In genomic region chr17:63498182-63498716, GRCm38 (mm10) we compare ENCODE assay signal across 9 mouse cellular contexts. TPM values are rescaled to one million over a fixed set of nuclear protein-coding genes. Genes with fewer than 3 reads are reported as not detected.
DNase-seq lines count a peak whose midpoint lies in the region; ATAC-seq and TF ChIP-seq lines count a peak whose summit lies in the region.
"Had no signal": no experiment of that assay in that cellular context is flagged by ENCODE, and none has a peak within 500 bp of the region (broad histone marks: within the 10 kb centered on the region; RNA-seq: fewer than 3 reads in every experiment).

No protein-coding gene starts in this region.

- intact Hi-C loops in heart, adult 2 months (cut with DNase I) = loop anchor here (10.0 kb wide), 1 partner anchor 367 kb away; the partner anchor contains the start of genes A930002H24Rik and Fer
- intact Hi-C loops in heart, postnatal 14 days (cut with DNase I) = loop anchor here (5.0 kb wide), 1 partner anchor 51 kb away; no protein-coding TSS in a partner anchor
- intact Hi-C loops in left cerebral cortex, postnatal 14 days (cut with DNase I) = no loop called here

- H3K79me2 ChIP-seq in heart, adult 2 months (replicated peaks; ENCODE audit: control insufficient read depth, insufficient read depth, low read length) = peaks cover 6% of the 10 kb centered on the region

- peak overlapping the region; percentile 93 for H3K4me3 ChIP-seq in heart, adult 2 months
- H3K4me3 ChIP-seq in hindbrain, embryonic 11.5 days (ENCODE audit: low read depth, low read length) = peak overlapping the region; percentile 87
- H3K4me3 ChIP-seq in midbrain, embryonic 13.5 days (replicated peaks) = peak overlapping the region; percentile 97

- 16% methylated on average over 6 of the region's 6 CpGs for WGBS in heart, adult 2 months
- WGBS in hindbrain, embryonic 11.5 days = 24% methylated on average over 6 of the region's 6 CpGs
- WGBS in midbrain, embryonic 13.5 days = 18% methylated on average over 6 of the region's 6 CpGs

- no peaks in the 10 kb centered on the region for H3K27me3 ChIP-seq in heart, adult 2 months (ENCODE audit: control insufficient read depth, insufficient read depth, low read length)
- no peaks in the 10 kb centered on the region for H3K27me3 ChIP-seq in hindbrain, embryonic 11.5 days (ENCODE audit: control insufficient read depth, insufficient read depth, low read length)
- H3K27me3 ChIP-seq in midbrain, embryonic 13.5 days = no peaks in the 10 kb centered on the region
- H3K27me3 ChIP-seq: Patski had no signal

- H3K9me3 ChIP-seq in hindbrain, embryonic 11.5 days (ENCODE audit: control insufficient read depth, low read length) = no peaks in the 10 kb centered on the region
- H3K9me3 ChIP-seq in midbrain, embryonic 13.5 days = no peaks in the 10 kb centered on the region

- H3K27ac ChIP-seq in heart, adult 2 months = peak overlapping the region; percentile 90
- no peak overlapping the region for H3K27ac ChIP-seq in hindbrain, embryonic 11.5 days (ENCODE audit: low read depth, low read length)
- H3K27ac ChIP-seq in midbrain, embryonic 13.5 days = 0 out of 2 replicates have a peak overlapping the region, but pooled peaks have one; percentile 99

- H3K4me1 ChIP-seq in heart, adult 2 months (ENCODE audit: control insufficient read depth, insufficient read depth, low read length) = peaks cover 14% of the 10 kb centered on the region
- no peaks in the 10 kb centered on the region for H3K4me1 ChIP-seq in hindbrain, embryonic 11.5 days (replicated peaks; ENCODE audit: control insufficient read depth, insufficient read depth, low read length)
- H3K4me1 ChIP-seq in midbrain, embryonic 13.5 days (replicated peaks) = peaks cover 54% of the 10 kb centered on the region

- TF ChIP-seq POLR2A in heart, adult 2 months (IDR thresholded peaks at IDR 0.05; ENCODE audit: insufficient read depth, low read depth, low read length) = no peak

- peaks cover 14% of the 10 kb centered on the region for H3K36me3 ChIP-seq in heart, adult 2 months (ENCODE audit: control insufficient read depth, insufficient read depth, low read length)
- H3K36me3 ChIP-seq in hindbrain, embryonic 11.5 days (ENCODE audit: control insufficient read depth, insufficient read depth, low read length) = no peaks in the 10 kb centered on the region
- H3K36me3 ChIP-seq in midbrain, embryonic 13.5 days = no peaks in the 10 kb centered on the region

- TF ChIP-seq EP300 in heart, adult 2 months (IDR thresholded peaks at IDR 0.05; ENCODE audit: insufficient read depth, low read depth, low read length) = no peak

- no peak for DNase-seq in heart, adult 2 months
- DNase-seq in heart, postnatal 14 days = no peak
- DNase-seq in NIH3T3 (ENCODE audit: low read depth) = peak; percentile 16
- no peak for DNase-seq in hindbrain, embryonic 11.5 days (ENCODE audit: low spot score)
- no peak for DNase-seq in layer of hippocampus, adult 8-10 months (ENCODE audit: low spot score in 2 of 2)
- no peak for DNase-seq in frontal cortex, postnatal 25 days (ENCODE audit: low spot score in 2 of 2)
- no peak for DNase-seq in left cerebral cortex, postnatal 14 days (ENCODE audit: low spot score in 2 of 2)

- peak overlapping the region; percentile 62 for H3K4me2 ChIP-seq in hindbrain, embryonic 11.5 days (replicated peaks; ENCODE audit: low read depth, low read length)
- peak overlapping the region; percentile 72 for H3K4me2 ChIP-seq in midbrain, embryonic 13.5 days (replicated peaks)

- no peak for ATAC-seq in hindbrain, embryonic 11.5 days (ENCODE audit: low FRiP score)
- ATAC-seq in midbrain, embryonic 13.5 days = no peak

- H3K9ac ChIP-seq in heart, adult 2 months (ENCODE audit: low read depth, low read length) = peak overlapping the region; percentile 64
- peak overlapping the region; percentile 98 for H3K9ac ChIP-seq in hindbrain, embryonic 11.5 days (ENCODE audit: low read depth, low read length)
- H3K9ac ChIP-seq in midbrain, embryonic 13.5 days (replicated peaks) = peak overlapping the region; percentile 99

- TF ChIP-seq CTCF in heart, adult 2 months (IDR thresholded peaks at IDR 0.05) = no peak

RNA-seq across cellular contexts. Expression of gene Fbxl17, which starts 1.6 kb away (rescaled TPM):
- 10 to 100 TPM; 25.5 to 25.9 TPM for total RNA-seq in heart, adult 2 months (2021)
- 7.8 and 15.0 TPM in 2 replicates for polyA plus RNA-seq in heart, adult 2 months (2012; rRNA removed)
- total RNA-seq in heart, postnatal 14 days (2021) = 10 to 100 TPM; 28.5 to 29.5 TPM
- polyA plus RNA-seq in hindbrain, embryonic 11.5 days (2014; fragmentation: Nextera tagmentation; extraction: Ambion mirVana) = 9.1 and 9.7 TPM in 2 replicates
- polyA plus RNA-seq in midbrain, embryonic 13.5 days (2015; fragmentation: Nextera tagmentation; extraction: Ambion mirVana) = 28.5 and 29.0 TPM in 2 replicates
- total RNA-seq in layer of hippocampus, adult 8-10 months (2022) = 10 to 100 TPM; 48.7 to 59.9 (median 54.3) TPM
- total RNA-seq in left cerebral cortex, postnatal 14 days (2021) = 10 to 100 TPM; 58.0 to 59.9 TPM
